Mouse (Mus musculus): ENCODE results near the gene Creb1.

- TF ChIP-seq CTCF (IDR thresholded peaks at IDR 0.05; ENCODE audit: borderline replicate concordance, extremely low read depth, insufficient read depth, insufficient read length) (no peak), POLR2A (IDR thresholded peaks at IDR 0.05; ENCODE audit: borderline replicate concordance, extremely low read depth, insufficient read depth, insufficient read length, poor library complexity, severe bottlenecking) (no peak)
Observed at GRCm38 (mm10) chr1:64549380-64549779, 16.9 kb downstream of the Creb1 start.
